Comparison of ENCODE assay signal across 15 mouse cellular contexts in the genomic region with DNA sequence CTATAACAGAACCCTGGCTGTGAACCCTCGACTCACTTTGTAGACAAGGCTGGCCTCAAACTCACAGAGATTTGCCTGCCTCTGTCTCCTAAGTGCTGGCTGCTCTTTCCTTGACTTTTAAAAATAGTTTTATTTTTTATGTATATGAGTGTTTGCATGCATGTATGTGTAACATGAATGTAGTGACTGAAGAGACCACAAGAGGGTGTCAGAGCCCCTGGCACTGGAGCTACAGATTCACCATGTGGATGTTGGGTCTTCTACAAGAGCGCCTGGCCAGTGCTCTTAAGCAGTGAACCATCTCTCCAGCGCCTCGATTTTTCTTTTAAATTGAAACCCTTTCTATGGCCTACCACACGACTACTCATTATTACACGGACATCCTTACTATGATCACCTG. TPM values are rescaled to one million over a fixed set of nuclear protein-coding genes. Genes with fewer than 3 reads are reported as not detected.
DNase-seq lines count a peak whose midpoint lies in the region; ATAC-seq and TF ChIP-seq lines count a peak whose summit lies in the region.
"Had no signal": no experiment of that assay in that cellular context is flagged by ENCODE, and none has a peak within 500 bp of the region (broad histone marks: within the 10 kb centered on the region; RNA-seq: fewer than 3 reads in every experiment).

No protein-coding gene starts in this region.

- peak; percentile 22; the same call in 1 of the 2 replicates for TF ChIP-seq CTCF in heart, postnatal 0 days (IDR thresholded peaks at IDR 0.05; ENCODE audit: low read depth)
- peak; percentile 49 for TF ChIP-seq CTCF in midbrain, postnatal 0 days (IDR thresholded peaks at IDR 0.05)
- TF ChIP-seq CTCF in stomach, postnatal 0 days (IDR thresholded peaks at IDR 0.05; ENCODE audit: low read depth): peak; percentile 56

- intact Hi-C loops in heart, postnatal 10 days (cut with DNase I): no loop called here

- no peaks in the 10 kb centered on the region for H3K9me3 ChIP-seq in heart, postnatal 0 days (replicated peaks; ENCODE audit: control insufficient read depth, low read length)
- no peaks in the 10 kb centered on the region for H3K9me3 ChIP-seq in midbrain, postnatal 0 days (ENCODE audit: low read length)
- no peaks in the 10 kb centered on the region for H3K9me3 ChIP-seq in midbrain, embryonic 15.5 days
- H3K9me3 ChIP-seq in stomach, postnatal 0 days (ENCODE audit: control insufficient read depth, low read length): no peaks in the 10 kb centered on the region

- WGBS in heart, postnatal 0 days: 91% methylated on average over 6 of the region's 6 CpGs
- 91% methylated on average over 6 of the region's 6 CpGs for WGBS in midbrain, postnatal 0 days
- WGBS in midbrain, embryonic 15.5 days: 92% methylated on average over 6 of the region's 6 CpGs
- WGBS in stomach, postnatal 0 days: 97% methylated on average over 6 of the region's 6 CpGs

- H3K4me3 ChIP-seq in heart, postnatal 0 days (ENCODE audit: low read depth, low read length): no peak overlapping the region
- H3K4me3 ChIP-seq in midbrain, postnatal 0 days (ENCODE audit: low read depth, low read length): no peak overlapping the region
- no peak overlapping the region for H3K4me3 ChIP-seq in midbrain, embryonic 15.5 days
- no peak overlapping the region for H3K4me3 ChIP-seq in stomach, postnatal 0 days (ENCODE audit: low read depth, low read length)
- H3K4me3 ChIP-seq: myocyte had no signal

- H3K27ac ChIP-seq in heart, postnatal 0 days (ENCODE audit: low read depth): no peak overlapping the region
- H3K27ac ChIP-seq in midbrain, postnatal 0 days (ENCODE audit: low read depth, low read length): no peak overlapping the region
- no peak overlapping the region for H3K27ac ChIP-seq in midbrain, embryonic 15.5 days
- no peak overlapping the region for H3K27ac ChIP-seq in stomach, postnatal 0 days (replicated peaks)
- H3K27ac ChIP-seq: hindbrain, embryonic 14.5 days had no signal

- peaks cover 16% of the 10 kb centered on the region for H3K36me3 ChIP-seq in heart, postnatal 0 days (replicated peaks; ENCODE audit: control insufficient read depth, insufficient read depth, low read length)
- H3K36me3 ChIP-seq in midbrain, postnatal 0 days (ENCODE audit: insufficient read depth, low read length): peaks cover 52% of the 10 kb centered on the region
- peaks cover 44% of the 10 kb centered on the region for H3K36me3 ChIP-seq in midbrain, embryonic 15.5 days (replicated peaks)
- 0 out of 2 replicates have a peak, but pooled peaks cover 7% of the 10 kb centered on the region for H3K36me3 ChIP-seq in stomach, postnatal 0 days (ENCODE audit: control insufficient read depth, insufficient read depth, low read length)

- no peaks in the 10 kb centered on the region for H3K27me3 ChIP-seq in heart, postnatal 0 days (ENCODE audit: control insufficient read depth, insufficient read depth, low read length)
- H3K27me3 ChIP-seq in midbrain, postnatal 0 days (ENCODE audit: insufficient read depth, low read length): no peaks in the 10 kb centered on the region
- H3K27me3 ChIP-seq in midbrain, embryonic 15.5 days (replicated peaks): no peaks in the 10 kb centered on the region
- H3K27me3 ChIP-seq in stomach, postnatal 0 days (ENCODE audit: control insufficient read depth, insufficient read depth, low read length): no peaks in the 10 kb centered on the region

- no peak for TF ChIP-seq EP300 in heart, postnatal 0 days (IDR thresholded peaks at IDR 0.05; ENCODE audit: low read depth)
- TF ChIP-seq EP300 in stomach, postnatal 0 days (optimal IDR thresholded peaks at IDR 0.05): no peak

- no peak overlapping the region for H3K9ac ChIP-seq in heart, postnatal 0 days (replicated peaks; ENCODE audit: low read depth, low read length)
- no peak overlapping the region for H3K9ac ChIP-seq in midbrain, postnatal 0 days (replicated peaks; ENCODE audit: low read length, poor library complexity, severe bottlenecking)
- no peak overlapping the region for H3K9ac ChIP-seq in midbrain, embryonic 15.5 days
- H3K9ac ChIP-seq in stomach, postnatal 0 days (ENCODE audit: low read length): no peak overlapping the region
- H3K9ac ChIP-seq: hindbrain, embryonic 14.5 days had no signal

- no peak for ATAC-seq in heart, postnatal 0 days (ENCODE audit: insufficient read depth, low read depth)
- no peak for ATAC-seq in midbrain, postnatal 0 days (ENCODE audit: low FRiP score)
- ATAC-seq in midbrain, embryonic 15.5 days (replicated peaks): no peak
- no peak for ATAC-seq in stomach, postnatal 0 days (ENCODE audit: low FRiP score, low TSS enrichment)

- no peak for DNase-seq in heart, postnatal 0 days (ENCODE audit: low spot score)
- DNase-seq in heart, postnatal 10 days: no peak
- peak; percentile 34 for DNase-seq in midbrain, postnatal 0 days (ENCODE audit: low spot score)
- DNase-seq in c-Kit-positive CD71-positive TER-119-positive erythroid progenitor cells, embryonic 14.5 days (ENCODE audit: low spot score): peak; percentile 41
- DNase-seq in stomach, postnatal 0 days (ENCODE audit: low spot score): no peak
- no peak for DNase-seq in neural tube, embryonic 10.5 days (ENCODE audit: extremely low spot score, low spot score)
- DNase-seq in kidney, adult 8-10 months: no peak
- DNase-seq: adrenal gland, postnatal 10 days; cerebellum, adult 18-20 months; kidney, postnatal 25 days; lung, postnatal 10 days had no signal

- no peak overlapping the region for H3K4me2 ChIP-seq in heart, postnatal 0 days (ENCODE audit: low read depth, low read length)
- H3K4me2 ChIP-seq in midbrain, postnatal 0 days (ENCODE audit: low read depth, low read length, poor library complexity, severe bottlenecking): no peak overlapping the region
- no peak overlapping the region for H3K4me2 ChIP-seq in midbrain, embryonic 15.5 days
- no peak overlapping the region for H3K4me2 ChIP-seq in stomach, postnatal 0 days (replicated peaks; ENCODE audit: low read depth)
- H3K4me2 ChIP-seq: heart, embryonic 11.5 days; hindbrain, embryonic 14.5 days had no signal

- H3K4me1 ChIP-seq in heart, postnatal 0 days (ENCODE audit: control insufficient read depth, insufficient read depth): no peaks in the 10 kb centered on the region
- no peaks in the 10 kb centered on the region for H3K4me1 ChIP-seq in midbrain, postnatal 0 days (ENCODE audit: insufficient read depth, low read length)
- no peaks in the 10 kb centered on the region for H3K4me1 ChIP-seq in midbrain, embryonic 15.5 days
- no peaks in the 10 kb centered on the region for H3K4me1 ChIP-seq in stomach, postnatal 0 days (replicated peaks; ENCODE audit: control insufficient read depth, insufficient read depth)

RNA-seq across cellular contexts. Expression of gene Cfap298, which starts 18.9 kb away (rescaled TPM):
- total RNA-seq in heart, postnatal 0 days (2014; rRNA removed; ENCODE audit: low replicate concordance): 7.1 and 22.1 TPM in 2 replicates
- 39.6 and 45.4 TPM in 2 replicates for polyA plus RNA-seq in heart, postnatal 0 days (2015; fragmentation: Nextera tagmentation; extraction: Ambion mirVana)
- total RNA-seq in heart, postnatal 10 days (2021): 10 to 100 TPM; 29.3 to 34.5 TPM
- total RNA-seq in midbrain, postnatal 0 days (2014; rRNA removed): 19.0 and 26.5 TPM in 2 replicates
- 65.1 and 66.2 TPM in 2 replicates for polyA plus RNA-seq in midbrain, postnatal 0 days (2015; fragmentation: Nextera tagmentation; extraction: Ambion mirVana)
- polyA plus RNA-seq in midbrain, embryonic 15.5 days (2015; fragmentation: Nextera tagmentation; extraction: Ambion mirVana): 53.9 TPM in 2 replicates
- polyA plus RNA-seq in stomach, postnatal 0 days (2015; fragmentation: Nextera tagmentation; extraction: Ambion mirVana): 27.4 and 27.5 TPM in 2 replicates

RNA-seq across cellular contexts. Expression of gene Synj1, which starts 57.3 kb away (rescaled TPM):
- total RNA-seq in heart, postnatal 0 days (2014; rRNA removed; ENCODE audit: low replicate concordance): 11.8 and 19.3 TPM in 2 replicates
- 6.6 and 8.5 TPM in 2 replicates for polyA plus RNA-seq in heart, postnatal 0 days (2015; fragmentation: Nextera tagmentation; extraction: Ambion mirVana)
- total RNA-seq in heart, postnatal 10 days (2021): 10 to 100 TPM; 29.0 to 30.8 TPM
- total RNA-seq in midbrain, postnatal 0 days (2014; rRNA removed): 66.4 and 88.7 TPM in 2 replicates
- polyA plus RNA-seq in midbrain, postnatal 0 days (2015; fragmentation: Nextera tagmentation; extraction: Ambion mirVana): 50.9 and 55.4 TPM in 2 replicates
- polyA plus RNA-seq in midbrain, embryonic 15.5 days (2015; fragmentation: Nextera tagmentation; extraction: Ambion mirVana): 51.7 and 55.3 TPM in 2 replicates
- 5.2 and 5.6 TPM in 2 replicates for polyA plus RNA-seq in stomach, postnatal 0 days (2015; fragmentation: Nextera tagmentation; extraction: Ambion mirVana)

Comparison
In these comparisons a context has a peak if more than half of its experiments do, and no peak if none do; other contexts are left out.
1. DNase-seq: peak in midbrain, postnatal 0 days (single experiment) and c-Kit-positive CD71-positive TER-119-positive erythroid progenitor cells, embryonic 14.5 days (single experiment); none in heart, postnatal 0 days (single experiment), heart, postnatal 10 days (0 of 2), stomach, postnatal 0 days (single experiment), neural tube, embryonic 10.5 days (single experiment) and kidney, adult 8-10 months (0 of 2).
2. Peak in every context shown above with its lines, with median percentiles within 50 percentile points of each other: CTCF ChIP-seq.